Mouse (Mus musculus): Measurements from ENCODE around the gene Dnajc7. TPM values are rescaled to one million over a fixed set of nuclear protein-coding genes. Genes with fewer than 3 reads are reported as not detected.
"Not testable (repeated sequence)": the region's sequence is repeated elsewhere in the genome, so short reads cannot be mapped to it uniquely, and the experiment has no call there.

Gene Dnajc7
- total and polyA plus RNA-seq, 2 experiments from 2014 or later, result 67.1 to 234 TPM

DNA sequence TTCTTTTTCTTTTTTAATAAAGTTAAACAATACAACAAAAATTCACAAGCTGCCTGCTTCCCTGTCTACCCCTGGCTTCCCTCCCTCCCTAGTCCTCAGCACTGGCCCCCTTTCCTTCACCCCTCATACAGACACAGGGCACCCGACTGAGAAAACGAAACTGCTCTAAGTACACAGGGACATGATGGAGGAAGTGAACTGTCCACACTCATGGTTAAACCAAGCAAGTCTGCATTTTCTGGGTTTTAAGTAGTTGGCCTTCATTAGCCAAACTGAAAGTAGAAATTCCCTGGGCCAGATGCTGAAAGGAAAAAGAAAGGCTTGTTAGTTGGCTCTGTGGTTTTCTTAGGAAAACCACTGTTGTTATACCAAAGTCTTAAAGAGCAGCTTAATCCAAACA, 37.1 kb downstream of the Dnajc7 start:
- no peak overlapping the region for H3K4me3 ChIP-seq (ENCODE audit: low read depth, low read length)
- no peak overlapping the region for H3K4me2 ChIP-seq (ENCODE audit: low read depth, low read length, poor library complexity, severe bottlenecking)
- no peaks in the 10 kb centered on the region for H3K9me3 ChIP-seq (ENCODE audit: low read length)
- no peak for TF ChIP-seq CTCF (IDR thresholded peaks at IDR 0.05)
- H3K9ac ChIP-seq (replicated peaks; ENCODE audit: low read length, poor library complexity, severe bottlenecking), result no peak overlapping the region
- no peak overlapping the region for H3K27ac ChIP-seq (ENCODE audit: low read depth, low read length)
- 82% methylated on average over 2 of the region's 2 CpGs for WGBS
- H3K4me1 ChIP-seq (ENCODE audit: insufficient read depth, low read length), result no peaks in the 10 kb centered on the region
- DNase-seq (ENCODE audit: low spot score) (no peak), ATAC-seq (ENCODE audit: low FRiP score) (no peak)
- no peaks in the 10 kb centered on the region for H3K27me3 ChIP-seq (ENCODE audit: insufficient read depth, low read length)
- peaks cover 75% of the 10 kb centered on the region for H3K36me3 ChIP-seq (ENCODE audit: insufficient read depth, low read length)

DNA sequence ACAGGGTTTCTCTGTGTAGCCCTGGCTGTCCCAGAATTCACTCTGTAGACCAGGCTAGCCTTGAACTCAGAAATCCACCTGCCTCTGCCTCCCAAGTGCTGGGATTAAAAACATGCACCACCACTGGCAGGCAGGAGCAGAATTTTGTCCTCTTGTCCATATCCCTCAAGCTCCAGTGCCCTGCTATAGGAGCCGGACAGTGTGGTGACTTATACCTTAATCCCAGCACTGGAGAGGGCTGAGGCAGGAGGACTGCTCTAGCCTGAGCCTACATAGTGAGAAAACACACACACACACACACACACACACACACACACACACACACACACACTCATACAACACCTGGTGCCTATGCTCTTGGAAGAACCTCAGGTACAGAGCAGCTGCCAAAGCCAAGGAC, 37.6 kb downstream of the Dnajc7 start:
- H3K27ac ChIP-seq (ENCODE audit: low read depth, low read length); H3K9me3 ChIP-seq (ENCODE audit: low read length); ATAC-seq (ENCODE audit: low FRiP score); H3K4me2 ChIP-seq (ENCODE audit: low read depth, low read length, poor library complexity, severe bottlenecking); DNase-seq (ENCODE audit: low spot score); H3K27me3 ChIP-seq (ENCODE audit: insufficient read depth, low read length); H3K4me1 ChIP-seq (ENCODE audit: insufficient read depth, low read length); H3K4me3 ChIP-seq (ENCODE audit: low read depth, low read length); H3K9ac ChIP-seq (replicated peaks; ENCODE audit: low read length, poor library complexity, severe bottlenecking): not testable (repeated sequence)
- peaks cover 71% of the 10 kb centered on the region for H3K36me3 ChIP-seq (ENCODE audit: insufficient read depth, low read length)
- WGBS, result 89% methylated on average over 1 of the region's 1 CpGs

DNA sequence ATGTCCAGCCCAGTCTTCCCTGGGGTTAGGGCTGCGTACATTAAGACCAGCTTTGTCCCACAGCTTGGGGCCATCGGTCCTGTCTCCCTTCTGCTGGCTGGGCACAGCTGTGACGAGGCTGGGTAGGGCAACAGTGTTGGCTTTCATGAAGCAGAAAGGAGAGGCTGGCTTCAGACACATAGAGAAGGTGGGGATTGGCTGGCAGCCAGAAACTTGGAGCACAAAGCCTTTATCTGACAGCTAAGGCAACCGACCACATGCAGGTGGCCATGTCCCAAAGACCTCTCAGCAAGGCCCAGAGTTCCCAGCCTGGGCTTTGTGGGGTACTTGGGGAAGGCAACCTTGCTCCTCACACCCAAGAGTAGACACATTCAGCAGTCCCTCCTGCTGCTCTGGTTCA, 38.2 kb downstream of the Dnajc7 start:
- Histone ChIP-seq H3K36me3 (ENCODE audit: insufficient read depth, low read length) (peaks cover 65% of the 10 kb centered on the region), H3K4me2 (ENCODE audit: low read depth, low read length, poor library complexity, severe bottlenecking) (no peak overlapping the region), H3K27ac (ENCODE audit: low read depth, low read length) (0 out of 2 replicates have a peak overlapping the region, but pooled peaks have one; percentile 26), H3K9ac (replicated peaks; ENCODE audit: low read length, poor library complexity, severe bottlenecking) (no peak overlapping the region), H3K27me3 (ENCODE audit: insufficient read depth, low read length) (no peaks in the 10 kb centered on the region), H3K4me1 (ENCODE audit: insufficient read depth, low read length) (no peaks in the 10 kb centered on the region), H3K9me3 (ENCODE audit: low read length) (no peaks in the 10 kb centered on the region), H3K4me3 (ENCODE audit: low read depth, low read length) (no peak overlapping the region)
- TF ChIP-seq CTCF (IDR thresholded peaks at IDR 0.05), result no peak
- no peak for ATAC-seq (ENCODE audit: low FRiP score)
- WGBS, result 62% methylated on average over 4 of the region's 4 CpGs
- DNase-seq (ENCODE audit: low spot score), result peak; percentile 63

- DNase-seq (ENCODE audit: low spot score) (no peak), ATAC-seq (ENCODE audit: low FRiP score) (no peak)
- Histone ChIP-seq H3K27ac (ENCODE audit: low read depth, low read length) (no peak overlapping the region), H3K9me3 (ENCODE audit: low read length) (no peaks in the 10 kb centered on the region), H3K4me2 (ENCODE audit: low read depth, low read length, poor library complexity, severe bottlenecking) (no peak overlapping the region), H3K4me1 (ENCODE audit: insufficient read depth, low read length) (peaks cover 4% of the 10 kb centered on the region), H3K36me3 (ENCODE audit: insufficient read depth, low read length) (peaks cover 50% of the 10 kb centered on the region), H3K4me3 (ENCODE audit: low read depth, low read length) (no peak overlapping the region), H3K27me3 (ENCODE audit: insufficient read depth, low read length) (no peaks in the 10 kb centered on the region), H3K9ac (replicated peaks; ENCODE audit: low read length, poor library complexity, severe bottlenecking) (no peak overlapping the region)
- no peak for TF ChIP-seq CTCF (IDR thresholded peaks at IDR 0.05)
- WGBS, result 89% methylated on average over 13 of the region's 13 CpGs
Observed at GRCm38 (mm10) chr11:100580275-100580674, 39.7 kb downstream of the Dnajc7 start.

- Histone ChIP-seq H3K4me1 (ENCODE audit: insufficient read depth, low read length) (peaks cover 6% of the 10 kb centered on the region), H3K36me3 (ENCODE audit: insufficient read depth, low read length) (peaks cover 40% of the 10 kb centered on the region), H3K9ac (replicated peaks; ENCODE audit: low read length, poor library complexity, severe bottlenecking) (no peak overlapping the region), H3K4me3 (ENCODE audit: low read depth, low read length) (no peak overlapping the region), H3K9me3 (ENCODE audit: low read length) (no peaks in the 10 kb centered on the region), H3K27me3 (ENCODE audit: insufficient read depth, low read length) (no peaks in the 10 kb centered on the region), H3K27ac (ENCODE audit: low read depth, low read length) (no peak overlapping the region), H3K4me2 (ENCODE audit: low read depth, low read length, poor library complexity, severe bottlenecking) (no peak overlapping the region; the same call in 1 of the 2 replicates)
- no peak for TF ChIP-seq CTCF (IDR thresholded peaks at IDR 0.05)
- no peak for DNase-seq (ENCODE audit: low spot score)
- no peak for ATAC-seq (ENCODE audit: low FRiP score)
- 94% methylated on average over 9 of the region's 9 CpGs for WGBS
Observed at GRCm38 (mm10) chr11:100579116-100579799, 40.7 kb downstream of the Dnajc7 start.

DNA sequence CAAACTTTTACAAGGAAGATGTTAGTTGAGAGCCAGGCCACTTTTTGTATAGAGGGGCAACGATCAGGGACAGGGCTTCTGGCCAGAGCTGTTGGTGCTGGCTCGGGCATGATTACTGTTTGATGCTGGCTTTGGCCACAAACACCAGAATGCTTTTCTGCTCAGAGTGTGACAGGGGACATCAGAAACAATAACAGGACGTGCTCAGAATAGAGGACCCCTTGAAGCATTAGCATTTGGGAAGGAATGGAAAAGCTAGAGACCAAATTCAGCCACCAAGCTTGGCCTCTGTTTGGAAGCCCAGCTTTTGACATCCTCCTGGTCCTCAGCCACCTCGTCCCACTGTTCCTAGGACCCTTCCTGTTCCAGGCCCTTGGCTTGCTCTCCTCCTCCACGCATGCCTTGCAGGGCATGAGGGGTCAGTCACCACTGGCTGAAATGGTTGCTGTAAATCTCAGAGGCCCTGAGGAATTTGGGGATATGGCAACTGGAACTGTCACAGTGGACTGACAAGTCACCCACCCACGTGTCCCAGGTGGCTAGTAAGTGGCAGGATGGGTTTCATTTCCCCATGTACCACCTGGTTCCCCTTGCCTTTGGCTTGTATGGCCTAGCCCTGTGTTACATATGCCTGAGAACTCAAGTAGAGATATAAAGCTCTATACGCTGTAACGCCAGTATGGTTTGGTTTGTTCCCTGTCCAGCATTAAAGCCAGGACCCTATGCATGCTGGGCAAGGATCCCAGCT, 41.9 kb downstream of the Dnajc7 start:
- no peak overlapping the region for H3K27ac ChIP-seq (ENCODE audit: low read depth, low read length)
- TF ChIP-seq CTCF (IDR thresholded peaks at IDR 0.05), result no peak
- H3K4me2 ChIP-seq (ENCODE audit: low read depth, low read length, poor library complexity, severe bottlenecking), result no peak overlapping the region

More for the DNA sequence above, 41.9 kb downstream of the Dnajc7 start:
- peaks cover 28% of the 10 kb centered on the region for H3K36me3 ChIP-seq (ENCODE audit: insufficient read depth, low read length)
- no peaks in the 10 kb centered on the region for H3K9me3 ChIP-seq (ENCODE audit: low read length)
- WGBS, result 75% methylated on average over 8 of the region's 8 CpGs
- no peak overlapping the region for H3K4me3 ChIP-seq (ENCODE audit: low read depth, low read length)
- no peaks in the 10 kb centered on the region for H3K27me3 ChIP-seq (ENCODE audit: insufficient read depth, low read length)
- H3K9ac ChIP-seq (replicated peaks; ENCODE audit: low read length, poor library complexity, severe bottlenecking), result no peak overlapping the region
- DNase-seq (ENCODE audit: low spot score) (peak; percentile 54), ATAC-seq (ENCODE audit: low FRiP score) (no peak)
- H3K4me1 ChIP-seq (ENCODE audit: insufficient read depth, low read length), result peaks cover 6% of the 10 kb centered on the region
